Mouse (Mus musculus): ENCODE measurements around the gene Mknk2.

- no peak for TF ChIP-seq POLR2A (IDR thresholded peaks at IDR 0.05; ENCODE audit: insufficient read depth, low read depth, low read length)
- no peak for TF ChIP-seq CTCF (IDR thresholded peaks at IDR 0.05; ENCODE audit: insufficient read depth, low read depth, low read length)
Observed at GRCm38 (mm10) chr10:80695801-80696501, 18.0 kb upstream of the Mknk2 start.

Data from olfactory bulb, adult 2 months (tissue).